Mouse (Mus musculus) spleen, adult 2 months (tissue): ENCODE results near the gene Slit3. TPM values are rescaled to one million over a fixed set of nuclear protein-coding genes. Genes with fewer than 3 reads are reported as not detected.

Experiments
- DNase-seq, 2 experiments: peaks; one replicate each; pipeline versions ENCODE4 v3.0.0 to v3.0.0-alpha.2; 2012 to 2021; ENCODE audit warnings: low spot score in 2 of 2, low read depth in 1 of 2
- H3K27ac ChIP-seq: fragments of 200-500 bp; 2 replicates; pipeline ENCODE4 v1.5.1; 2012; ENCODE audit warnings: low read length, inconsistent platforms; ENCODE audit not compliant: insufficient read depth
- H3K27me3 ChIP-seq: fragments of 200-500 bp; 2 replicates; pipeline ENCODE4 v1.6.1; 2012; ENCODE audit warnings: mild to moderate bottlenecking, moderate library complexity, low read length, inconsistent platforms; ENCODE audit not compliant: control insufficient read depth, insufficient read depth
- H3K36me3 ChIP-seq: fragments of 200-500 bp; 2 replicates; pipeline ENCODE4 v1.6.1; 2012; ENCODE audit warnings: mild to moderate bottlenecking, low read length, inconsistent platforms; ENCODE audit not compliant: control insufficient read depth, insufficient read depth
- H3K4me1 ChIP-seq: fragments of 200-500 bp; 2 replicates; pipeline ENCODE4 v1.6.1; 2011; ENCODE audit warnings: inconsistent platforms; ENCODE audit not compliant: control insufficient read depth, insufficient read depth, insufficient read length
- H3K4me3 ChIP-seq: fragments of 200-500 bp; 2 replicates; pipeline ENCODE4 v1.5.1; 2011; ENCODE audit warnings: mild to moderate bottlenecking, inconsistent platforms; ENCODE audit not compliant: insufficient read depth, insufficient read length; ENCODE audit errors: extremely low read depth
- CTCF ChIP-seq: fragments of 200-500 bp; IDR thresholded peaks from 2 replicates; pipeline ENCODE4 v1.5.1; 2011; ENCODE audit warnings: mild to moderate bottlenecking, inconsistent platforms; ENCODE audit not compliant: insufficient read depth, insufficient read length, insufficient replicate concordance; ENCODE audit errors: extremely low read depth
- POLR2A ChIP-seq: fragments of 200-500 bp; IDR thresholded peaks from 2 replicates; pipeline ENCODE4 v1.6.1; 2011; ENCODE audit warnings: low read depth, low read length, inconsistent platforms
- WGBS: fragments of 180-500 bp; shearing (Covaris S2); methylation state at CpG from one replicate; pipeline ENCODE4 v1.1.7; 2018; 5-methylcytosine and 5-hydroxymethylcytosine counted together
- polyA plus RNA-seq: library from polyadenylated mRNA; depleted of rRNA; stranded (reverse); fragments of >200 nt; gene quantifications from 2 replicates; pipeline ENCODE4 v1.2.3, GENCODE M21; 2012

Slit3 gene
- polyA plus RNA-seq, 1 experiment = 6.6 TPM

GRCm38 (mm10) chr11:35122091-35122811, 1.2 kb downstream of the Slit3 start:
- 8% methylated on average over 23 of the region's 23 CpGs for WGBS
- H3K4me1 ChIP-seq = no peaks in the 10 kb centered on the region
- H3K4me3 ChIP-seq = no peak overlapping the region; the same call in 1 of the 2 replicates
- no peak for DNase-seq
- TF ChIP-seq CTCF (no peak), POLR2A (no peak)
- peaks cover 9% of the 10 kb centered on the region for H3K27me3 ChIP-seq
- H3K36me3 ChIP-seq = no peaks in the 10 kb centered on the region
- no peak overlapping the region for H3K27ac ChIP-seq

- no peaks in the 10 kb centered on the region for H3K4me1 ChIP-seq
- H3K27ac ChIP-seq = no peak overlapping the region
- no peaks in the 10 kb centered on the region for H3K36me3 ChIP-seq
- WGBS = 59% methylated on average over 15 of the region's 17 CpGs
- TF ChIP-seq POLR2A (no peak), CTCF (no peak)
- H3K27me3 ChIP-seq = peaks cover 9% of the 10 kb centered on the region
- no peak overlapping the region for H3K4me3 ChIP-seq
- DNase-seq = no peak
These were observed 3.6 kb downstream of the Slit3 start for GRCm38 (mm10) chr11:35124489-35125107.

DNA sequence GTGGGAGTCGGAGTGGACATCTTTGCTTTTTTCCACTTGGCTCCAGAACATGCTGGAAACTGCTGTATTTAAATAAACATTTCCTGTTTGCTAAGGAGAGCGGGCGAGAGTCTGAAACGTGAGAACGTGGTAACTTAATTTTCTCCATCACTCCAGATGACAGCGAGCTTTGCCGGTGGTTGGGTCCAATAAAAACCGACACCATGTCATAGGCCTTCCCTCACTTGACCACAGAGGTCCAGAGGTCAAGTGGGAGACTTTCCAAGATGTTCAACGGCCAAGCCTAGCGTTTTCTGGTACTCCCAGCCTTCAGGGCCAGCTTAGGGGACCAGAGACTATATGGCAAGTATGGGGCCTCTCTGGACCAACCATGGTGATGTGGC, 4.1 kb downstream of the Slit3 start:
- no peaks in the 10 kb centered on the region for H3K36me3 ChIP-seq
- H3K27ac ChIP-seq = no peak overlapping the region
- TF ChIP-seq POLR2A (no peak), CTCF (no peak)
- no peaks in the 10 kb centered on the region for H3K4me1 ChIP-seq
- H3K4me3 ChIP-seq = no peak overlapping the region
- DNase-seq = no peak
- H3K27me3 ChIP-seq = peaks cover 8% of the 10 kb centered on the region
- WGBS = 28% methylated on average over 10 of the region's 10 CpGs

DNA sequence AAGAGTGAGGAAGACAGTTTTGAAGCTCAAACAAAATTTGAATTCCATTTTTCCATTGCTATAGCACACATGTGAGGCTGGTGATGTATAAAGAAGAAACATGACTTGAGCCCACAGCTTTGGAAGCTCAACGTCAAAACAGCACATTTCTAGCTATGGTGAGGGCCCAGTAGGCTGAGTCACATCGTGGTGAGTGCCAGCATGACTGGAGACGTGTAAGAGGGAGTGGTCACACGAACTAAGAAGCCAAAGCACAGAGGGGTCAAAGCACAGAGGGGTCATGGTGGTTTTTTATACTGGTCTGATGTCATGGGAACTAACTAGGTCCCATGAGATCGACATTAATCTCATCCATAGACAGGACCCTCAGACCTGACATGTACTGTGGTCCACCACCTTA, 10.7 kb downstream of the Slit3 start:
- Histone ChIP-seq H3K36me3 (no peaks in the 10 kb centered on the region), H3K4me1 (no peaks in the 10 kb centered on the region), H3K4me3 (no peak overlapping the region), H3K27me3 (no peaks in the 10 kb centered on the region), H3K27ac (no peak overlapping the region)
- DNase-seq = no peak
- TF ChIP-seq CTCF = no peak
- 77% methylated on average over 5 of the region's 5 CpGs for WGBS

- no peak for DNase-seq
- no peaks in the 10 kb centered on the region for H3K27me3 ChIP-seq
These were observed 15.6 kb downstream of the Slit3 start for GRCm38 (mm10) chr11:35136625-35137024.

DNA sequence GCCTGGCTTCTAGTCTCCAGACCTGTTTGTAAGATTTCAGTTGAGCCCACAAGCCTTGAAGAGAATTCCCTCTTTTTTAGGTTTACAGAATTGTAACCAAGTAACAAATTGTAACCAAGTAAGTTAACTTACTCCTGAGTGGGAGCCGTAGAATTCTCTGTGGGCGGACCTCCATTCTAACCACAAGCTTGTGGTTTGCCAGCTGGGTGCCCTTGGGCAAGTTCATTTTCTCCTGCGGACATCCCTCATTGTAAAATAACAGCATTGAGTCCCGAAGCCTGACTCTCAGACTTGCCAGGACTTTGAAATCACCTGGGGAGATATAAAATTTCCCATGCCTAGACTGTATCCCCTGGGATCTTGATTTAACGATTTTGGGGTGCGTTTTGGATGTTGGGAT, 19.1 kb downstream of the Slit3 start:
- TF ChIP-seq CTCF (no peak), POLR2A (no peak)
- Histone ChIP-seq H3K4me3 (no peak overlapping the region), H3K4me1 (no peaks in the 10 kb centered on the region), H3K27ac (no peak overlapping the region), H3K27me3 (no peaks in the 10 kb centered on the region), H3K36me3 (no peaks in the 10 kb centered on the region)
- WGBS = 40% methylated on average over 6 of the region's 6 CpGs
- no peak for DNase-seq

More at GRCm38 (mm10) chr11:35136625-35137024, 15.6 kb downstream of the Slit3 start:
- WGBS = 85% methylated on average over 9 of the region's 9 CpGs
- no peak for TF ChIP-seq CTCF
- no peak for TF ChIP-seq POLR2A
- Histone ChIP-seq H3K36me3 (no peaks in the 10 kb centered on the region), H3K4me1 (no peaks in the 10 kb centered on the region), H3K27ac (no peak overlapping the region), H3K4me3 (no peak overlapping the region)

- no peak for TF ChIP-seq CTCF
- TF ChIP-seq POLR2A = no peak
- DNase-seq = no peak
- H3K4me1 ChIP-seq = no peaks in the 10 kb centered on the region
- H3K27ac ChIP-seq = no peak overlapping the region
- H3K4me3 ChIP-seq = no peak overlapping the region
- H3K27me3 ChIP-seq = no peaks in the 10 kb centered on the region
- 82% methylated on average over 5 of the region's 5 CpGs for WGBS
- no peaks in the 10 kb centered on the region for H3K36me3 ChIP-seq
These were observed 21.2 kb downstream of the Slit3 start for GRCm38 (mm10) chr11:35142202-35142601.
